Mouse (Mus musculus) ES-Bruce4 (cell line): ENCODE measurements around the gene Fgfr2.

ENCODE experiments used
- CTCF ChIP-seq: IDR thresholded peaks from one replicate; pipeline ENCODE4 v1.8.1; 2011; ENCODE audit warnings: low read depth, low read length
- EP300 ChIP-seq: IDR thresholded peaks from 2 replicates; pipeline ENCODE4 v1.6.1; 2011; ENCODE audit warnings: low read depth, low read length; ENCODE audit not compliant: insufficient read depth
- POLR2A ChIP-seq: IDR thresholded peaks from one replicate; pipeline ENCODE4 v1.8.1; 2011; ENCODE audit warnings: low read length; ENCODE audit not compliant: insufficient read depth

- TF ChIP-seq CTCF: no peak
- TF ChIP-seq EP300: no peak
- no peak for TF ChIP-seq POLR2A
These were observed 629.5 kb downstream of the Fgfr2 start for GRCm38 (mm10) chr7:132493632-132494031.
